Mouse (Mus musculus): Measurements from ENCODE around the gene Tmem254b.
"Not testable (repeated sequence)": the region's sequence is repeated elsewhere in the genome, so short reads cannot be mapped to it uniquely, and the experiment has no call there.

Gene Tmem254b

GRCm38 (mm10) chr14:26206926-26207247 is at the start of gene Tmem254b:
Gene Tmem254b (minus strand): TSS chr14:26207041.
- DNase-seq = not testable (repeated sequence)

GRCm38 (mm10) chr14:26237183-26237582 is 30.3 kb upstream of the Tmem254b start:
- DNase-seq = not testable (repeated sequence)

DNA sequence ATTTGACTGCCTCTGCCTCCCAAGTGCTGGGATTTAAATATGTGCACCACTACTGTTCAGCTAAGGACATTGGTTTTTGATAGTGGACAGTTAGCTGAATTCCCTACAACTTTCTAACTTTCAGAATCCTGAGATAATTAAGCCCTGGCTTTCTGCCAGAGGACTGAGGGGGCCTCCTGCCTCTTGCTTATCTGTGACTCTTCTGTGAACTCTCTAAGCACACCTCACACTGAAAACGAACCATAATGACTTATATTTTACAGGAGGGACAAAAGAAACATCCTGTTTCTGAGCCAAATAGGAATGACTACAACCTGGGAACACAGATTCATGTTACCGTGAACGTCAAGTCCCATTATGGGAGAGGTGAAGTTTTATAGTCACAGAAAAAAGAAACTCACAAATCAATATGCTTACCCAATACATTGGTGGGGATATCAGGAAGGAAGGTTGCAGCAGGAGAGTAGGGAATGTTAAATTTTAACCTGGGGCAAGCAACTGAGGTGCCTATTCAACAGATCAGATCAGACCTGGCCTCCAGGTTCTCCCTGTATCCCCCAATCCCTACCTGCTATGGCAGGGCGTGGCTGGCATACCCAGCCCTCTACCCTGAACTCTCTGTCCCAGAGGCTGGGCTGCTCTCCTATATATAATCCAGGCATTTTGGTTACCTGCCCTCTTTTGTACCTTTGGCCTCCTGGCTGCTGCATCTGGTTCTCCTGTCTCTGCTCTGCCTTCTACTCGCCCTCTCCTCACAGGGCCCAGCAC is 9.6 kb upstream of the Tmem254b start:
- DNase-seq = not testable (repeated sequence)

- not testable (repeated sequence) for DNase-seq
Observed at GRCm38 (mm10) chr14:26206197-26206925, 480 bp downstream of the Tmem254b start.

DNA sequence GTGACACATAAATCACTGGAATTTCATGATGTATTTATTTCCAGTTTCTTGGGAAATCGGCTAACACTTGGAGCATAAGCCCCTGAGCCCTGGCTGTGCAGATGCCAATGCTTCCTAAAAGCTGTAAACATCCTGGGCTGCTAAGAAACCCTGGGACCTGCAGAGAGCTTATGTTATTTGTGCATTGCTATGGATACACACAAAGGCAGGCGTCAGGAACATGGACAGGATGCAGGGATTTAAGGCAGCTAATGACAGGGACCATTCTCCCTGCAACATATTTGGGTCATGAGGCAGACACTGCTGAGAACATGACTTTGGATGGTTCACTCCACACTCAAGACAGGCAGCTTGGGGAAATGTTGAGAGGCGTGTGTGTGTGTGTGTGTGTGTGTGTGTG is 9.0 kb downstream of the Tmem254b start:
- not testable (repeated sequence) for DNase-seq

DNA sequence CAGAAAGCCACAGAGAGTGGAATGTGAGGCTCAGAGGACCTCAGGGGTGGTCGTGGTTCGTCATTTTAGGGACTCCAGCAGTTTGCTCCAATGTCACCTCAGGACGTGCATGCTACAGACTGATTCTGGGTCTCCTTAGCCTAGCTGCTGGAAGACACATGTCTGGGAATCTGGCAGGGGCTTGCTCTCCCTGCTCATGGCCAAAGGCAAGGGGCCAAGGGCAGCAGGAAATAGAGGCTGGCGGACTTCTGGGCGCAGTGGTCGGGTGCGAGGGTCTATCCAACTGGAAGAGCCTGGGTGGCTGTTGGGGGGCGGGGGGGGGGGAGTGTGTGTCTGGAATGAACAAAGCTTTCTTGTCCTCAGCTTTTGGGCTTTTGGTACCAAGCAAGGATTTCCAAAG is 18.5 kb downstream of the Tmem254b start:
- DNase-seq = not testable (repeated sequence)

- DNase-seq = not testable (repeated sequence)
Observed at GRCm38 (mm10) chr14:26186638-26187037, 20.2 kb downstream of the Tmem254b start.

- DNase-seq = not testable (repeated sequence)
Observed at GRCm38 (mm10) chr14:26182380-26182779, 24.5 kb downstream of the Tmem254b start, which contains the start of gene Plac9b. Gene Plac9b (minus strand): TSS chr14:26182480.

DNA sequence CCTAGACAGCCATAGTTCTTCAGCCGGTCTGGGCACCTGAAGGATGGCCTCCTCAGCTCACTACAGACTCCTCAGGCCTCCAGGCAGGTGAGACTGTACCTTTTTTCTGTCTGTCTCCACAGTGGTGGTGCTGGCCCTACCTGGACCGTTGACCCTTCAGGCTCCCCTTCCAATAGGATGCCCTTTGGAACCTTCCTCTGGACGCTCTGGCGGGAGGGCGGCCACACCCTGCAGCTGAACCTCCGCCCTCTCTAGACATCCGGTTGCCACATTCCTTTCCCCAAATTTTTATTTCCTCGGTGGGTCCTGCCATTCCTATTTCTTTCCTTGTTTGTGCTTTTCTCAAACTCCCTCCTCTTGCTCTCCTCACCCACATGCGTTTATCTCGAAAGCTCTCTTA is 25.2 kb downstream of the Tmem254b start:
- DNase-seq = not testable (repeated sequence)

DNA sequence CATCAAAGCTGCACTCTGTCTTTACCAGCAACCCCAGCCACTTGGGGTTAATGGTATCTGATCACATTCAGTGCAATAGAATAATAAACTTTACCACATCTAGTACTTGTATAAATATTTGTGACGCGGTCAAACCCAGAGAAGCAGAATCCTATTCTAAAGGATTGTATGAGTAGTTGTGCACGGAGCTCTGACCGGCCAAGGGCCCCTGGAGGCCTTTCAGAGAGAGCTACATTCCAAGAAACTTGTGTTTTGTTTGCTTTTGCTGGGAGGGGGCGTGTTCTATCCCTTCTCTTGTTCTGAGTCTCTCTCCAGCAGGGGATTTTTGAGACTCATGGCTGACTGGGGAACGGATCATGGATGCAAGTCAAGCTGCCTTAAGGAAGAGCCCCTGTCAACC is 31.8 kb downstream of the Tmem254b start:
- not testable (repeated sequence) for DNase-seq

DNA sequence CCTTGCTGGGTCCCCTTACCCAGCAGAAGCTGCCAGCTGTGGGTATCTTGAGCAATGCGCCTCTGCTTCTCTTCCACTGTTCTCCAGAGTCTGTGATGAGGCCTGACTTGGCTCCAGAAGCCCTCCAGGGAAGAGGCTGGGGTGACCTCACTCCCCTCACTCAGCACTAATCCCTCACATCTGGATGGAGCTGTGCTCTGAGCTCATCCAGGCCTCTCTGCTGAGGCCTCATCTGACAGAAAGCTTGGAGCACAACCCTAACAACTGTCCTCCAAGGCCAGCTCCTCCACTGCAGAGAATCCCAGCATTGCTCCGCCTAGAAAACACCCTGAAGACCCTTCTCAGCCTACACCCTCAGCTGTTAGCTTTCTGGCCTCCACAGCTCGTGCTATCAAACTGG is 32.9 kb downstream of the Tmem254b start:
- not testable (repeated sequence) for DNase-seq

GRCm38 (mm10) chr14:26165266-26165665 is 41.6 kb downstream of the Tmem254b start:
- DNase-seq = not testable (repeated sequence)

GRCm38 (mm10) chr14:26162423-26162822 is 44.4 kb downstream of the Tmem254b start:
- not testable (repeated sequence) for DNase-seq

- DNase-seq = not testable (repeated sequence)
Observed at GRCm38 (mm10) chr14:26161156-26161555, 45.7 kb downstream of the Tmem254b start.

- not testable (repeated sequence) for DNase-seq
Observed at GRCm38 (mm10) chr14:26156032-26156431, 50.8 kb downstream of the Tmem254b start.
